Mouse (Mus musculus): ENCODE measurements at regions not wholly inside any gene's neighbourhood (a gene's known extent, or its start where the extent isn't known, plus 50 kb on each side); places are given as distances from the start of the nearest gene placed in this dataset.

GRCm38 (mm10) chr17:48795773-48796172 lies 136.4 kb upstream of the Lrfn2 start:
- no peak for DNase-seq

- DNase-seq, result no peak
Measured at GRCm38 (mm10) chr17:48798196-48798595, 134.0 kb upstream of the Lrfn2 start.

- DNase-seq, result no peak
Measured at GRCm38 (mm10) chr17:48802673-48803072, 129.5 kb upstream of the Lrfn2 start.

GRCm38 (mm10) chr17:48807905-48808304 lies 124.3 kb upstream of the Lrfn2 start:
- DNase-seq, result no peak

GRCm38 (mm10) chr17:48814753-48815504 lies 117.2 kb upstream of the Lrfn2 start:
- no peak for DNase-seq

- no peak for DNase-seq
Measured at GRCm38 (mm10) chr17:48816588-48817324, 115.4 kb upstream of the Lrfn2 start.

- no peak for DNase-seq
Measured at GRCm38 (mm10) chr17:48817551-48817950, 114.6 kb upstream of the Lrfn2 start.

GRCm38 (mm10) chr17:48819703-48820102 lies 112.5 kb upstream of the Lrfn2 start:
- no peak for DNase-seq

GRCm38 (mm10) chr17:48822101-48822876 lies 109.9 kb upstream of the Lrfn2 start:
- no peak for DNase-seq

GRCm38 (mm10) chr17:48823921-48824320 lies 108.3 kb upstream of the Lrfn2 start:
- DNase-seq, result no peak

- no peak for DNase-seq
Measured at GRCm38 (mm10) chr17:48825212-48825913, 106.8 kb upstream of the Lrfn2 start.

- no peak for DNase-seq
Measured at GRCm38 (mm10) chr17:48838297-48838979, 93.7 kb upstream of the Lrfn2 start.

- DNase-seq, result no peak
Measured at GRCm38 (mm10) chr17:48847890-48848289, 84.3 kb upstream of the Lrfn2 start.

GRCm38 (mm10) chr17:48850910-48851309 lies 81.3 kb upstream of the Lrfn2 start:
- no peak for DNase-seq

- DNase-seq, result no peak
Measured at GRCm38 (mm10) chr17:48858891-48859290, 73.3 kb upstream of the Lrfn2 start.

- no peak for DNase-seq
Measured at GRCm38 (mm10) chr17:48870443-48870842, 61.7 kb upstream of the Lrfn2 start.

- no peak for DNase-seq
Measured at GRCm38 (mm10) chr17:48877505-48877904, 54.7 kb upstream of the Lrfn2 start.

- no peak for DNase-seq
Measured at GRCm38 (mm10) chr17:48880590-48880989, 51.6 kb upstream of the Lrfn2 start.

GRCm38 (mm10) chr17:48881946-48882345 lies 50.2 kb upstream of the Lrfn2 start:
- no peak for DNase-seq

All from thymus, adult 18-20 months (tissue).